Mouse (Mus musculus) embryonic fibroblast, embryonic 13.5 days (primary cell): ENCODE measurements around the gene Grap.

Experiments used
- CTCF ChIP-seq: IDR thresholded peaks from 2 replicates; pipeline ENCODE4 v1.5.1; 2011; ENCODE audit warnings: mild to moderate bottlenecking, control low read depth, low read length, moderate library complexity, borderline replicate concordance; ENCODE audit not compliant: insufficient read depth
- POLR2A ChIP-seq: IDR thresholded peaks from 2 replicates; pipeline ENCODE4 v1.6.1; 2011; ENCODE audit warnings: low read depth, mild to moderate bottlenecking, control low read depth, low read length, moderate library complexity

DNA sequence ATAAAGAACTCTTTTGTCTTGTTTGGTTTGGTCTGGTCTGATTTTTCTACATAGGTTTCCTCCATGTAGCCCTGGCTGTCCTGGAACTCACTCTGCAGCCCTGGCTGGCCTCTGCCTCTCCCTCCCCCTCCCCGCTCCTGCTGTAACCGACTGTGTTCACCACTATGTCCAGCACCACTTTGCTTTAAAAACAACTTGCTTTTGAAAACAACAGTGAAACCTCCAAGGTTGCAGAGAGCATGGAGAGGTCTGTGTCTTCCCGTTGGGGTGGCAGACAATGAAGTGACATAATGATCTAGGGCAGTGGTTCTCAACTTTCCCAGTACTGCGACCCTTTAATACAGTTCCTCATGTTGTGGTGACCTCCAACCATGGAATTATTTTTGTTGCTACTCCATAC is 2.6 kb downstream of the Grap start:
- TF ChIP-seq CTCF (no peak), POLR2A (no peak)
